Mouse (Mus musculus) CD4-positive, CD25-positive, alpha-beta regulatory T cell, adult 4 months (primary cell): ENCODE results near the gene H2-M3. TPM values are rescaled to one million over a fixed set of nuclear protein-coding genes. Genes with fewer than 3 reads are reported as not detected.
A peak's percentile ranks its signal among the peaks of the same experiment; 100 is the strongest.
"Not testable (repeated sequence)": the region's sequence is repeated elsewhere in the genome, so short reads cannot be mapped to it uniquely, and the experiment has no call there.

Experiments used
- ATAC-seq: one replicate; pipeline ENCODE4 v1.8.0; 2017
- polyA plus RNA-seq, 2 experiments: library from polyadenylated mRNA; unstranded; fragments of 100-300 nt; shearing (Covaris generic); gene quantifications; one replicate each; pipeline ENCODE4 v1.2.1; 2017

Gene H2-M3
- 100 to 1,000 TPM; 131 to 144 TPM for polyA plus RNA-seq

- peak; percentile 88 for ATAC-seq
These were observed at the start of gene H2-M3 for GRCm38 (mm10) chr17:37270058-37270701. H2-M3 (plus strand) TSS chr17:37270220.

GRCm38 (mm10) chr17:37221879-37222278 lies 48.1 kb upstream of the H2-M3 start:
- ATAC-seq, result no peak

DNA sequence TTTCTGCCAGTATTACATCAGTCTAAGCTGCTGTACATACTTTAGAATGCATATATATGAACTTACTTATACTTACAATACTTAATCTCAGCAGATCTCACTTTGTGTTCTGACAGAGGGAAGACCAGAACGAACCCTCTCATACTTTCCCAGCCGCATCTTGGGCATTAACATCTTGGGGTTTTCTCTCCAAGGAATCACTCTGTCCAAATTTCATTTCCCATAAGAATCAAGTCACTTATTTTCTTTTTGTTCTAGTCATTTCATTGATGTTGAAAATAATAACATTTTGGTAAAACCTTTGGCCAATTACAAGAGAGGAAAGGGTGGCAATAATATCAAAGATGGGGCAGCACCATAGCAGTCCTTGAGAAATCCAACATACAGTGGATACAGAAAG lies 32.8 kb upstream of the H2-M3 start, which contains the start of gene Olfr97:
TSS of gene Olfr97 (minus strand) at position 101 of the 400 bp plus-strand sequence.
- ATAC-seq, result not testable (repeated sequence)

DNA sequence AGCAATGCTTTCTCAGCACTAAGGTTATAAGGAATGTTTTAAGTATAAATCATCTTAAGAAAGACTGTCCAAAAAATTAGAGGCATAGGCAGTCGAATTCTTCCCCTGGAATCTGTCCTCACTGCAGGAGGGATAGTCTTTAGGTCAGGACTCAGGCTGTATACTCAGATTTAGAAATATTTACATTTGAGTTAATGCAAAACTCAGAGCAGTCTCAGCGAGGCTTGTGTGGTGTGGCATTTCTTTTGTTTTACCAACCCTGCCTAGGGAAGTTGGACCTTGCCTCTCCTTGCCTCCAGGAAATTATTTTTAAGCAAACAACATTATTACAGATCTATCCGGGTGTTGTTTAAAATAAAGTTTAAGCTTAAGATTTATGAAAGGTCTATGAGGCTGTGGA lies 27.8 kb upstream of the H2-M3 start:
- ATAC-seq, result no peak

DNA sequence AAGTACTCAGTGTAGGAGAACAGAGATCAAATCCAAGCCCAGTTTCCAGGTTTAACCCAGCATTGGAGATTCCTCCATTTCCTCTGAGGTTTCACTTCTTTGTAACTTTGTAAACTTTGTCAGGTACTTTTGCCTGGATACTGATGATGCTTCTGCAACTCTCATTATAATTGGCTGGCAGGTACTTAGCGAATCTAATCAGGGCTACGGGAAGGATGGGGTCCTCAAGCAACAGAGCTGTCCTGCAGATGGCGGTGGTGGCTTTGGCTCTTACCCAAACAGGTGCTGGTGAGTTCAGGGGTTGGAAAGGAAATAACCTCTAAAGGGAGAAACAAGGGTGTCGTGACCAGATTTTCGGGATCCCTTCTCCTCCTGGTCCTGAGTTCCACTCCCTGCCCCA lies 23.3 kb upstream of the H2-M3 start:
- peak; percentile 99 for ATAC-seq

GRCm38 (mm10) chr17:37249460-37249859 lies 20.6 kb upstream of the H2-M3 start:
- ATAC-seq, result no peak

DNA sequence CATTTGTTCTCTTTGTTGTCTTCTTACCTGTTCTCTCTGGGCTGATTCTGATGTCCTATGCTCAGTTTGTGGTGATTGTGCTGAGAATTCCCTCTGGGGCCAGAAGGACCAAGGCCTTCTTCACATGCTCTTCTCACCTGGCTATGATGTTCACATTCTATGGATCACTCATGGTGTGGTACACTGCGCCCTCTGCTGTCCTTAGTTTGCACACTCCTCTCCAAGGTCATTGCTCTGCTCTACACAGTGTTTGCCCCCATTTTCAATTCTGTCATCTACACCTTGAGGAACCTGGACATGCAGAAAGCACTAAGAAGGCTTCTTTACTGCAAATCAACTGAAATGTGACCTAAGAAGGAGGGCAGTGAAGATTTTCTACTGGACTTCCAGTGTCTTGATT lies 19.5 kb upstream of the H2-M3 start:
- peak; percentile 61 for ATAC-seq

- ATAC-seq, result no peak
These were observed 6.4 kb upstream of the H2-M3 start, which contains the start of gene Olfr98 for GRCm38 (mm10) chr17:37263626-37264025. Olfr98 (minus strand) TSS chr17:37263749.

DNA sequence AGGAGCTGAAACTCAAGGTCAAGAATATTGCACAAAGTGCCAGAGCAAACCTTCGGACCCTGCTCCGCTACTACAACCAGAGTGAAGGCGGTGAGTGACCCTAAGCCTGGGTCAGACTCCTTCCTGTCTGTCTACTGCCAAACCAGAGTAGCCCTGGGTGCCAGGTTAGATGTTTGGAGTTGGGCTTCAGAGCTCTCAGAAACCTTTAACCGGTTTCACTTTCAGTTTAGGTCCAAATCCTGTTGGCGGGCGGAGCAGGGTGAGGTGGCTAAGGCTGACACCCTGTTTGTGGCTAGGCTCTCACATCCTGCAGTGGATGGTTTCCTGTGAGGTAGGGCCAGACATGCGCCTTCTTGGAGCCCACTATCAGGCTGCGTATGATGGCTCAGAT lies 677 bp downstream of the H2-M3 start:
- ATAC-seq, result peak; percentile 86

GRCm38 (mm10) chr17:37275626-37276248 lies 5.7 kb downstream of the H2-M3 start:
- no peak for ATAC-seq

GRCm38 (mm10) chr17:37276573-37276972 lies 6.6 kb downstream of the H2-M3 start:
- ATAC-seq, result no peak

DNA sequence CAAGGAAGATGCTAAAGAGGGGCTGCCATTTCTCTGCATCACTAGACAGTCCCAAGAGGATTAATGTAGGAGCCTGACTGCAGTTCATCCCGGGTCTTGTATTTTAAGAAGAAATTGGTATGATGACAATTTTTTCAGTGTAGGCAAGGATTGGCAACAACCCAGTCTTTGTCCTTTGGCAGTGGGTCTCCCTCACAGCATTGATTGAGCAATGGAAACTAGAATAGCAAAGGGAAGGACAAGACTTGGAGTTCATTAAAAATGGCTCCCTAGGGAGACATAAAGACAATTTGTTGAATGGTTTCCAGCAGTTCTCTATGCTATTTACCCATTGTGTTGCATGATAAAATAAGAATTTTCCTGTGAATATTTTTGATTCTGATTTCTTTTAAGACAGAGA lies 10.3 kb downstream of the H2-M3 start:
- no peak for ATAC-seq

GRCm38 (mm10) chr17:37283360-37283759 lies 13.3 kb downstream of the H2-M3 start, which contains the start of gene Olfr99:
Olfr99 (minus strand) TSS chr17:37283460.
- ATAC-seq, result no peak

GRCm38 (mm10) chr17:37304213-37304612 lies 34.2 kb downstream of the H2-M3 start, which contains the start of gene Olfr101:
Olfr101 (minus strand) TSS chr17:37304313.
- ATAC-seq, result no peak

DNA sequence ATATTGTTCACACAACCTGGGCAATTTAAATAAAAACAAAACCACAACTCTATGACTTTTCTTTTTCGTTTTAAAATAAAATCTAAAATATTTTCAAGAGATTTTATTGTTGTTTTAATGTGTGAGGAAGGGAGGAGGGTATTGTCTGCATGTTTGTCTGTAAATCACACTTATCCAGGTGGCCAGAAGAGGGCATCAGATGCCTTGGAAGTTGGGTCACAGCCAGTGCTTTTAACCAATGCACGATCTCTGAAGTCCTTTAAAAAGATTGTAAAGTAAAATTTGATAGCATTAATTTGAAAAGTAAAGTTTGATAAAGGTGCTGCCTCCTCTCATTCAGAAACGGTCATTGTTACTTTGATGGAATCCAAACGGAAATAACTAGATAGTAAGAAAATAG lies 38.5 kb downstream of the H2-M3 start:
- no peak for ATAC-seq

- no peak for ATAC-seq
These were observed 40.2 kb downstream of the H2-M3 start for GRCm38 (mm10) chr17:37310146-37310699.

DNA sequence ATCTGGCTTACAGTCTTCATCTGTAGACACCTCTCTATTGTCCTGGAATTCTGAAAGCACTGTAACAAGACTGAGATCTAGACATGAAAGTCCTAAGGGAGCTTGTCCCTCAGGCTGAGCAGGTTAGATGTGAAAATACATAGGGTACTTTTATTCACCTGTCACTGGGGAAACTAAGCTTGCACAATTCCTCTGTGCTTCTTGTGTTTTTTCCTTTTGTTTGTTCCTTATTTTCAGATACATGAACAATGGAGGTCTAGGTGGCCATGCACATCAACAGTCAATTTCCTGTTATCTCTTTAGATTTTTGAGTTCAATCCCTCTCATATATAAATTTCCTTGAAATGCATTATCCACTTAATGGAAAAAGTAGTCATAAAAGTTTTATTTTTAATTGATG lies 46.9 kb downstream of the H2-M3 start, which contains the start of gene Olfr102:
TSS of gene Olfr102 (minus strand) at position 101 of the 400 bp plus-strand sequence.
- no peak for ATAC-seq

Other genes starting within 250 kb of the H2-M3 start
- not detected for gene Mog, start 246.8 kb upstream of the H2-M3 start, polyA plus RNA-seq
- 1 to 10 TPM; 4.7 to 8.6 TPM for gene Gabbr1, start 224.3 kb upstream of the H2-M3 start, polyA plus RNA-seq
- gene Olfr90, start 181.7 kb upstream of the H2-M3 start, polyA plus RNA-seq, result under 1 TPM in 1 of 2 experiments, not detected in 1; 0.11 TPM
- not detected for gene Olfr91, start 171.9 kb upstream of the H2-M3 start, polyA plus RNA-seq
- not detected for gene Olfr92, start 150.1 kb upstream of the H2-M3 start, polyA plus RNA-seq
- gene Olfr93, start 108.7 kb upstream of the H2-M3 start, polyA plus RNA-seq, result not detected
- gene Ubd, start 76.3 kb upstream of the H2-M3 start, polyA plus RNA-seq, result under 1 TPM in 1 of 2 experiments, not detected in 1; 0.70 TPM
- gene Olfr94, start 69.2 kb upstream of the H2-M3 start, polyA plus RNA-seq, result not detected
- not detected for gene Olfr95, start 57.1 kb upstream of the H2-M3 start, polyA plus RNA-seq
- not detected for gene Olfr96, start 50.1 kb upstream of the H2-M3 start, polyA plus RNA-seq
- gene Olfr97, start 32.9 kb upstream of the H2-M3 start, polyA plus RNA-seq, result not detected
- gene Olfr98, start 6.5 kb upstream of the H2-M3 start, polyA plus RNA-seq, result not detected
- 1 to 10 TPM; 4.3 to 5.5 TPM for gene Olfr99, start 13.2 kb downstream of the H2-M3 start, polyA plus RNA-seq
- under 1 TPM; 0.22 to 0.25 TPM for gene Olfr101, start 34.1 kb downstream of the H2-M3 start, polyA plus RNA-seq
- gene Olfr102, start 46.8 kb downstream of the H2-M3 start, polyA plus RNA-seq, result not detected
- gene Olfr103, start 69.5 kb downstream of the H2-M3 start, polyA plus RNA-seq, result not detected
- not detected for gene Olfr104-ps, start 89.4 kb downstream of the H2-M3 start, polyA plus RNA-seq
- not detected for gene Olfr105-ps, start 108.8 kb downstream of the H2-M3 start, polyA plus RNA-seq
- not detected for gene Olfr106-ps, start 120.2 kb downstream of the H2-M3 start, polyA plus RNA-seq
- gene Olfr107, start 129.0 kb downstream of the H2-M3 start, polyA plus RNA-seq, result under 1 TPM in 1 of 2 experiments, not detected in 1; 0.11 TPM
- gene Olfr108, start 175.3 kb downstream of the H2-M3 start, polyA plus RNA-seq, result not detected
- gene Olfr109, start 188.7 kb downstream of the H2-M3 start, polyA plus RNA-seq, result not detected
- not detected for gene H2-M2, start 213.3 kb downstream of the H2-M3 start, polyA plus RNA-seq
- not detected for gene Olfr110, start 222.2 kb downstream of the H2-M3 start, polyA plus RNA-seq
- gene Olfr111, start 237.8 kb downstream of the H2-M3 start, polyA plus RNA-seq, result not detected